Mouse (Mus musculus) embryonic fibroblast, embryonic 13.5 days (primary cell): ENCODE measurements around the gene Gm20481. TPM values are rescaled to one million over a fixed set of nuclear protein-coding genes. Genes with fewer than 3 reads are reported as not detected.
"Not testable (repeated sequence)": the region's sequence is repeated elsewhere in the genome, so short reads cannot be mapped to it uniquely, and the experiment has no call there.

Experiments used
- H3K27ac ChIP-seq: 2 replicates; pipeline ENCODE4 v1.5.1; 2012; ENCODE audit warnings: low read length, control low read depth, inconsistent platforms; ENCODE audit not compliant: insufficient read depth
- H3K4me1 ChIP-seq: 2 replicates; pipeline ENCODE4 v1.6.1; 2011; ENCODE audit warnings: low read length; ENCODE audit not compliant: control insufficient read depth, insufficient read depth
- H3K4me3 ChIP-seq: 2 replicates; pipeline ENCODE4 v1.5.1; 2011; ENCODE audit warnings: mild to moderate bottlenecking, control low read depth, low read length; ENCODE audit not compliant: insufficient read depth
- CTCF ChIP-seq: IDR thresholded peaks from 2 replicates; pipeline ENCODE4 v1.5.1; 2011; ENCODE audit warnings: mild to moderate bottlenecking, control low read depth, low read length, moderate library complexity, borderline replicate concordance; ENCODE audit not compliant: insufficient read depth
- POLR2A ChIP-seq: IDR thresholded peaks from 2 replicates; pipeline ENCODE4 v1.6.1; 2011; ENCODE audit warnings: low read depth, mild to moderate bottlenecking, control low read depth, low read length, moderate library complexity
- polyA plus RNA-seq: library from polyadenylated mRNA; stranded (reverse); fragments of >200 nt; gene quantifications from 2 replicates; pipeline ENCODE4 v1.2.4, GENCODE M21; 2011; ENCODE audit warnings: low read depth; ENCODE audit not compliant: missing spikeins, insufficient read length

Gene Gm20481
- polyA plus RNA-seq, 1 experiment: not detected

DNA sequence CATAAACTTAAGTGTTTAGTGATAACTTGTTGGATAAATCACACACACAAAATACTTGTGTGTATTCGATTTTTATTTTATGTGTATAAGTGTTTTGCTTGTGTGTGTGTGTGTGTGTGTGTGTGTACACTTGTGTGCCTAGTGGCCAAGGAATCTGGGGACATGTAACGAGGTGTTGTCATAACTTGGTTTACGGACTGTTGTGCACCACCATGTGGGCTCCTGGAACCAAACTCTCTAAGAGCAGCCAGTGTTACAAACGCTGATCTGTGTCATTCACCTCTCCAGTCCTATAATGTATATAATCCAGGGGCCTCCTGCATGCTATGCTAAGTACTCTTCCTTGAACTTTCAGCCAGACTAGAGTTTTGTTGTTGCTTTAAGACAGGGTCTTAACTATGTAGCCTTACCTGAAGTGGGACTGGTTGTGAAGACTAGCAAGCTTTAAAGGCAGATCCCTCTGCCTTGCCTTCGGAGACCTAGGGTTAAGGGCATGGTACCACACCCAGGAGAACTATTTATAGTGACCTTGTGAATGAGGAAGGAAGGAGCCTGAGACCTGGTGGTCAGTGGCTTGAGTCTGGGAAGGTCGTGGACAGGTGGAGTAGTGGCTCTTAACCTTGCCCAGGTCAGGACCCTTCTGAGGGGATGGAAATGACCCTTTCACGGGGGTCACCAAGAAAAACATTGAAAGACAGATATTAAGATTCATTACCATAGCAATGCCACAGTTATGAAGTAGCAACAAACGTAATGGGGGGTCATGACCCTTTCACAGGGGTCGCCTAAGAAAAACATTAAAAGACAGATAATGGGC lies 33.5 kb downstream of the Gm20481 start:
- Histone ChIP-seq H3K4me1 (peaks cover 4% of the 10 kb centered on the region; the same call in 1 of the 2 replicates), H3K27ac (no peak overlapping the region), H3K4me3 (peak overlapping the region; percentile 81)
- no peak for TF ChIP-seq POLR2A
- no peak for TF ChIP-seq CTCF

DNA sequence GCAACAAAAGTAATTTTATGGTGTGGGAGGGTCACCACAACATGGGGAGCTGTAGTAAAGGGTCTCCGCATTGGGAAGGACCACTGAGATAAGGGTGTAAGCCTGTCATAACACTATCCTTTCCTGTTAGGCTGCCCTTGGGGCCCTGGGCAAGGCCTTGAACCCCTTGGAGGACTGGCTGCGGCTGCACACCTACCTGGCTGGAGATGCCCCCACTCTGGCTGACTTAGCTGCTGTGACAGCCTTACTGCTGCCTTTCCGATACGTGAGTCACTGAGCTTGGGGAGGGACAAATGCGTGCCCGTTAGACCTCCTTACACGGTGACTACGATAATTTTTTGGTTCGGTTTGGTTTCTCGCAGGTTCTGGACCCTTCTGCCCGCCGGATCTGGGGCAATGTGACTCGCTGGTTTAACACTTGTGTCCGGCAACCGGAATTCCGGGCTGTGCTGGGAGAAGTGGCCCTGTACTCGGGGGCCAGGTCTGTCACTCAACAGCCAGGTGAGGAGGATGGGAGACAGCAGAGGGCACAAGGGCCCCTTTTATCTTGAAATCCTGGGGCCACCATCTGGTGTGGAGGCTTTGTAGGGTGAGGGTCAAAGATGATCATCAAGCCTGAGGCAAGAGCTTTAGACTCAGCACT lies 34.5 kb downstream of the Gm20481 start:
- TF ChIP-seq POLR2A: no peak
- TF ChIP-seq CTCF: no peak
- H3K4me3 ChIP-seq: no peak overlapping the region
- H3K27ac ChIP-seq: no peak overlapping the region
- peaks cover 2% of the 10 kb centered on the region; the same call in 1 of the 2 replicates for H3K4me1 ChIP-seq

DNA sequence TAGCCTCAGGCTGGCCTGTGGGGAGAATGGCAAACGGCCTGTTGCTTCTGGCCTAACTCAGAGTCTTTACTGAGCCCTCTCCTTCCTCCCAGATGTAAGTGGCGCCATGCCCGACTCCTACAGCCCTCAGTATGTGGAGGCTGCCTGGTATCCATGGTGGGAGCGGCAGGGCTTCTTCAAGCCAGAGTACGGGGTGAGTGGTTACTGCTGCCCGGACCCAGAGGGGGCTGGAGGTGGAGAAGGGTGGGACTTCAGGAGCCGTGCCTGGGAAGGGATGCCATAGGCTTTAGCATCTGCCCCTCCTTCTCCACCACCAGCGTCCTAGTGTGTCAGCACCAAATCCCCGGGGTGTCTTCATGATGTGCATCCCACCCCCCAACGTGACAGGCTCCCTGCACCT lies 35.4 kb downstream of the Gm20481 start:
- Histone ChIP-seq H3K4me1 (no peaks in the 10 kb centered on the region; the same call in 1 of the 2 replicates), H3K27ac (no peak overlapping the region), H3K4me3 (no peak overlapping the region)
- no peak for TF ChIP-seq POLR2A
- no peak for TF ChIP-seq CTCF

DNA sequence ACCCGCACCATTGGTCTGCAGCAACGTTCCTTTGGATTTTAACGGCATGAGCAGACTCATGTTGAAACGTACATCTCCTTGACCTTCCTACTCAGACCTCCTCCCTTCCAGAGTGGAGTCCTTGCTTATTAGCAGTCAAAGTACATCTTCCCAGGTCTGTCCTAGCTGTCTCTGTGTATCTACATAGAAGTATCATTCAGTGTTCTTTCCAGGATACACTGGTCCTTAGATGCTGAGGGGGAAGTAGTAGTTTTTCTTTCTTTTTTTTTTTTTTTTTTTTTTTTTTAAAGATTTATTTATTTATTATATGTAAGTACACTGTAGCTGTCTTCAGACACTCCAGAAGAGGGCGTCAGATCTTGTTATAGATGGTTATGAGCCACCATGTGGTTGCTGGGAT lies 36.2 kb downstream of the Gm20481 start:
- H3K27ac ChIP-seq, H3K4me1 ChIP-seq, H3K4me3 ChIP-seq: not testable (repeated sequence)

DNA sequence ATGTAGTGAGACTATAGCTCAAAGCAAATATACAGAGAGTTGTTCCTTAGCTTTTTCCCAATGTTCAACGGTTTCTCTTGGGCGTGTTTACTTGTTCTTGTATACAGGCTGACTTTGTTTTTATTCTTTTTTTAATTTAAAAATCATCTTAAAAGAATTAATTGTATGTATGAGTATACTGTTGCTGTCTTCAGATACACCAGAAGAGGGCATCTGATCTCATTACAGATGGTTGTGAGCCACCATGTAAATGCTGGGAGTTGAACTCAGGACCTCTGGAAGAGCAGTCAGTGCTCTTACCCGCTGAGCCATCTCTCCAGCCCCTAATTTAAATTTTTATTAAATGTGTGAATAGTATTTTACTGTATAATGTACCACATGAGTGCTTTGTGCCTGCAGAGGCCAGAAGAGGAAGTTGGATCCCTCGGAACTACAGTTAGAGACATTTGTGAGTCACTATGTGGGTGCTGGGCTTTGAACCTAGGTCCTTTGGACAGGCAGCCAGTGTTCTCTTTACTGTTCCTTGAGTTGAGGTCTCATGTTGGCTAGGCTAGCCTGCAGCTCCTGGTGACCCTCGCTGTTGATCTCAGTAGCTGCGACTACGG lies 37.8 kb downstream of the Gm20481 start:
- Histone ChIP-seq H3K4me1 (no peaks in the 10 kb centered on the region; the same call in 1 of the 2 replicates), H3K4me3 (no peak overlapping the region), H3K27ac (no peak overlapping the region)
- TF ChIP-seq CTCF: no peak
- no peak for TF ChIP-seq POLR2A

DNA sequence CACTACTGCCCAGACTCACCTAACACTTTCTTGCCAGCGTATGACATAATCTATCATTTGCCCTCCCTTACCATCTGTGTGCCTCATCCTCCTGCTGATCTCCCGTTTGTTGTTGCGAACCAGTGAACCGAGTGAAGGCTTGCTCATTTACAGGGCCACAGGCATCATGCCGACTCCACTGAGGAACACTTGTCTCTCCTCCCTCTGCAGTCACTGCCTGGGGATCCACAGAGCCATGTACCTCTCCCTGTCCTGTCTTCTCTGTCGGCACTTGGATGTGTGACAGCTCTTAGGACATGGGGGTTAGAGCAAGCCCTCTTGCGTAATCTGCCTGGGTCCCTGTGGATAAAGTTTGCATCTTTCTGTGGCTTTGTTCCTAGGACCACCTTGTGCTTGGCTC lies 39.9 kb downstream of the Gm20481 start:
- Histone ChIP-seq H3K27ac (no peak overlapping the region), H3K4me3 (no peak overlapping the region), H3K4me1 (no peaks in the 10 kb centered on the region)
- TF ChIP-seq CTCF: no peak
- TF ChIP-seq POLR2A: no peak

DNA sequence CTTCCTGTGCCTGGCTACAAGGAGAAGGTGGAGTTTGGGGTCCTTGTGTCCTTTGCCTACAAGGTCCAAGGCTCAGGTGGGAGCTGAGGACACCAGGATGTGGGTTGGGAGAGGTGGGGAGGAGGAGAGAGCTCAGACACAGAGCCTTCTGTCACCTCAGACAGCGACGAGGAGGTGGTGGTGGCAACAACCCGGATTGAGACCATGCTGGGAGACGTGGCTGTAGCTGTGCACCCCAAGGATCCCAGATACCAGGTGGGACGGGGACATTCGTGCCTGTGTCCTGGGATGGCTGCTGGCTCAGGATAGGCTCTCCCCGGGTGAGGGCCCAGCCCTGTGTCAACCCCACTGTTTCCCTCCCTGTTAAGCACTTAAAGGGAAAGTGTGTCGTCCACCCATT lies 41.7 kb downstream of the Gm20481 start:
- no peaks in the 10 kb centered on the region for H3K4me1 ChIP-seq
- H3K27ac ChIP-seq: no peak overlapping the region
- TF ChIP-seq CTCF (no peak), POLR2A (no peak)

DNA sequence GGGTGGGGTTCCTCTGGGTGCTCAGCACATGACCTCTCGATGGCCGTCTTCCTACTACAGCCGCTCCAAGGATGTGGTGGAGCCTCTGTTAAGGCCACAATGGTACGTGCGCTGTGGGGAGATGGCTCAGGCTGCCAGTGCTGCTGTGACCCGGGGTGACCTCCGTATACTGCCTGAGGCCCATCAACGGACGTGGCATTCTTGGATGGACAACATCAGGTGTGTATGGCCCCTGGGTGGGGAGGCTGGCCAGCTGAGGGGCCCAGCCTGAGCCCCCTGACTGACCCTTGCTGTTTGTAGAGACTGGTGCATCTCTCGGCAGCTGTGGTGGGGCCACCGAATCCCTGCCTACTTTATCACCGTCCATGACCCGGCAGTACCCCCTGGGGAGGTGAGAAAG lies 42.7 kb downstream of the Gm20481 start:
- Histone ChIP-seq H3K4me1 (no peaks in the 10 kb centered on the region), H3K4me3 (no peak overlapping the region)
- TF ChIP-seq CTCF: no peak
- no peak for TF ChIP-seq POLR2A

More for the DNA sequence above, 41.7 kb downstream of the Gm20481 start:
- H3K4me3 ChIP-seq: no peak overlapping the region

DNA sequence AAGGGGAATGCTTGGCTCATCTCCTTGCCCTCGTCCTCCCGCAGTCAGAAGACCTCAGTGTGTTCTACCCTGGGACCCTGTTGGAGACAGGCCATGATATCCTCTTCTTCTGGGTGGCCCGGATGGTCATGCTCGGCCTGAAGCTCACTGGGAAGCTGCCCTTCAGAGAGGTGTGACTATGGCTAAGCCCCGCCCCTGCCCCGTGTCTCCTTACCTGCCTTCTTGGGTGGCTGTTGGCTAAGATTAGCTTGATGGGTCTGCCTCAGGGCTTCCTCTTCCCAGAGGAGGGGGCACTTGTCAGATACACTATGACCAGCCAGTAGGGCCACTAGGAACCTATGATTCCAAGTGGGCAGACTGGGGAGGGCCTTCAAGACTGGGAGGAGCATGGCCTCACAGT lies 43.5 kb downstream of the Gm20481 start:
- TF ChIP-seq POLR2A: no peak
- no peak for TF ChIP-seq CTCF
- Histone ChIP-seq H3K4me3 (no peak overlapping the region), H3K4me1 (no peaks in the 10 kb centered on the region), H3K27ac (no peak overlapping the region)

More for the DNA sequence above, 42.7 kb downstream of the Gm20481 start:
- H3K27ac ChIP-seq: no peak overlapping the region

DNA sequence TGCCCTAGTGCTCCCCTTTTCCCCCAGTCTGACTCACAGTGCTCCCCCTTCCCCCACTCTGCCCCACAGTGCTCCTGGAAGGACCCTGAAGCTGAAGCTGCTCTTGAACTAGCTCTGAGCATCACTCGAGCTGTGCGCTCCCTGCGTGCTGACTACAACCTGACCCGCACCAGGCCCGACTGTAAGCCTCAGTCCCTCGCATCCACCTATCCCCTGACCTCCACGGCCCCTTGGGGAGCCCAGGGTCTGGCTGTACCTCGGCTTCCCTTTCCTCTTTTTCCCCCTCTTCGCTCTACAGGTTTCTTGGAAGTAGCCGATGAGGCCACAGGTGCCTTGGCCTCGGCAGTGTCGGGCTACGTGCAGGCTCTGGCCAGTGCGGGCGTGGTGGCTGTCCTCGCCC lies 45.6 kb downstream of the Gm20481 start:
- no peak overlapping the region for H3K27ac ChIP-seq
- no peak for TF ChIP-seq CTCF
- TF ChIP-seq POLR2A: no peak
- no peak overlapping the region for H3K4me3 ChIP-seq
- no peaks in the 10 kb centered on the region for H3K4me1 ChIP-seq
